Mouse (Mus musculus) bone marrow macrophage, adult 2 months (primary cell): Measurements from ENCODE around the gene Trim9.

Source experiments
- CTCF ChIP-seq: IDR thresholded peaks from 2 replicates; pipeline ENCODE4 v1.5.1; 2012; ENCODE audit warnings: low read depth, mild to moderate bottlenecking, low read length, moderate library complexity
- POLR2A ChIP-seq: IDR thresholded peaks from 2 replicates; pipeline ENCODE4 v1.6.1; 2012; ENCODE audit warnings: mild to moderate bottlenecking, low read depth, low read length, borderline replicate concordance

GRCm38 (mm10) chr12:70326393-70326792 lies 21.0 kb downstream of the Trim9 start:
- no peak for TF ChIP-seq CTCF
- no peak for TF ChIP-seq POLR2A
